Mouse (Mus musculus) spleen, adult 2 months (tissue): ENCODE data around the gene Zcchc7.

ENCODE experiments used
- CTCF ChIP-seq: fragments of 200-500 bp; IDR thresholded peaks from 2 replicates; pipeline ENCODE4 v1.5.1; 2011; ENCODE audit warnings: mild to moderate bottlenecking, inconsistent platforms; ENCODE audit not compliant: insufficient read depth, insufficient read length, insufficient replicate concordance; ENCODE audit errors: extremely low read depth
- POLR2A ChIP-seq: fragments of 200-500 bp; IDR thresholded peaks from 2 replicates; pipeline ENCODE4 v1.6.1; 2011; ENCODE audit warnings: low read depth, low read length, inconsistent platforms

GRCm38 (mm10) chr4:44778316-44778715 lies 22.6 kb downstream of the Zcchc7 start:
- TF ChIP-seq POLR2A (no peak), CTCF (no peak)
